Comparison of ENCODE assay signal across 13 mouse cellular contexts in the genomic region with DNA sequence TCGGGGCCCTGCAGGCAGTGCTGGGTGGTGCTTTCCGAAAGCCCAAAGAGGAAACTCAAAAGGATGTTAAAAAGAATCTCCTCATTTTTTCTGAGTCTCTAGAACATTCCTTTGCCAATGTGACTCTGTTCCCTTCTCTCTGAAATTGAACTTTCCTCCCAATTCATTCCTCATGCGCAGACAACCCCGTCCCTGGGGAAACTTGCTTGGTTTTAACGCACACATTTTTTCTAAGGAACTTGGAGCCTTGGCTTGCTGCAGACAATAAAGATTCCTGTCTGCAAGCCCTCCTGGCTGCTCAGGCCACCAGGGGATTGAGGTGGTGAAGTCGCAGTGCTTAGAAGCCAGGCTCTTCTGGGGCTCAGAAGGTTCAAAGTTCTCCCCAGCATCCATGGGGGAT.
DNase-seq lines count a peak whose midpoint lies in the region; ATAC-seq and TF ChIP-seq lines count a peak whose summit lies in the region.
"Had no signal": no experiment of that assay in that cellular context is flagged by ENCODE, and none has a peak within 500 bp of the region (broad histone marks: within the 10 kb centered on the region; RNA-seq: fewer than 3 reads in every experiment).

No protein-coding gene starts in this region.

- peak overlapping the region; percentile 72 for H3K27ac ChIP-seq in heart, embryonic 11.5 days (ENCODE audit: low read depth, low read length)
- peak overlapping the region; percentile 71; the same call in 1 of the 2 replicates for H3K27ac ChIP-seq in embryonic facial prominence, embryonic 10.5 days (replicated peaks)
- peak overlapping the region; percentile 82 for H3K27ac ChIP-seq in limb, embryonic 12.5 days
- H3K27ac ChIP-seq in layer of hippocampus, adult 2 months = no peak overlapping the region; the same call in 1 of the 2 replicates
- H3K27ac ChIP-seq: gastrocnemius, adult 2 months; macrophage; neural tube, embryonic 12.5 days had no signal

- no peaks in the 10 kb centered on the region for H3K27me3 ChIP-seq in heart, embryonic 11.5 days (ENCODE audit: control insufficient read depth, insufficient read depth, low read length)
- H3K27me3 ChIP-seq in embryonic facial prominence, embryonic 10.5 days (replicated peaks; ENCODE audit: low read depth, poor library complexity, severe bottlenecking) = no peaks in the 10 kb centered on the region
- H3K27me3 ChIP-seq in limb, embryonic 12.5 days = no peaks in the 10 kb centered on the region
- H3K27me3 ChIP-seq: neural tube, embryonic 12.5 days had no signal

- intact Hi-C loops in heart, postnatal 14 days (cut with DNase I) = no loop called here

- no peak overlapping the region for H3K4me2 ChIP-seq in heart, embryonic 11.5 days
- H3K4me2 ChIP-seq in limb, embryonic 12.5 days = no peak overlapping the region
- H3K4me2 ChIP-seq: neural tube, embryonic 12.5 days had no signal

- WGBS in heart, embryonic 11.5 days (ENCODE audit: insufficient replicate concordance) = 61% methylated on average over 6 of the region's 6 CpGs
- WGBS in embryonic facial prominence, embryonic 10.5 days = 55% methylated on average over 6 of the region's 6 CpGs
- WGBS in limb, embryonic 12.5 days = 34% methylated on average over 6 of the region's 6 CpGs

- ATAC-seq in heart, embryonic 11.5 days (replicated peaks; ENCODE audit: insufficient number of reproducible peaks, low FRiP score, low TSS enrichment) = no peak
- no peak for ATAC-seq in limb, embryonic 12.5 days (ENCODE audit: insufficient number of reproducible peaks, insufficient read depth, low FRiP score, low TSS enrichment, low read depth)
- ATAC-seq: CD4-positive, CD25-positive, alpha-beta regulatory T cell, adult 4 months had no signal

- no peak overlapping the region for H3K4me3 ChIP-seq in heart, embryonic 11.5 days (ENCODE audit: low read depth, low read length)
- H3K4me3 ChIP-seq in embryonic facial prominence, embryonic 10.5 days = no peak overlapping the region
- H3K4me3 ChIP-seq in limb, embryonic 12.5 days (replicated peaks) = no peak overlapping the region
- H3K4me3 ChIP-seq in layer of hippocampus, adult 2 months = no peak overlapping the region
- H3K4me3 ChIP-seq: gastrocnemius, adult 2 months; neural tube, embryonic 12.5 days had no signal

- H3K9ac ChIP-seq in heart, embryonic 11.5 days (ENCODE audit: low read depth, low read length) = no peak overlapping the region
- H3K9ac ChIP-seq in limb, embryonic 12.5 days (replicated peaks) = no peak overlapping the region; the same call in 1 of the 2 replicates
- H3K9ac ChIP-seq: neural tube, embryonic 12.5 days had no signal

- no peak for TF ChIP-seq CTCF in layer of hippocampus, adult 2 months (conservative IDR thresholded peaks at IDR 0.05)

- DNase-seq in heart, postnatal 14 days = no peak
- DNase-seq in kidney, postnatal 14 days = peak; percentile 20
- DNase-seq in kidney, postnatal 36 days = no peak
- DNase-seq in embryonic facial prominence, embryonic 10.5 days (ENCODE audit: low spot score) = no peak
- no peak for DNase-seq in layer of hippocampus, adult 2 months (ENCODE audit: low spot score in 2 of 2)
- DNase-seq in retina, embryonic 14.5 days (ENCODE audit: low spot score) = no peak
- DNase-seq: gastrocnemius, adult 2 months; right cerebral cortex, postnatal 25 days had no signal

- no peaks in the 10 kb centered on the region for H3K9me3 ChIP-seq in heart, embryonic 11.5 days (replicated peaks; ENCODE audit: control insufficient read depth, low read length)
- no peaks in the 10 kb centered on the region for H3K9me3 ChIP-seq in embryonic facial prominence, embryonic 10.5 days
- H3K9me3 ChIP-seq in limb, embryonic 12.5 days = no peaks in the 10 kb centered on the region
- H3K9me3 ChIP-seq: neural tube, embryonic 12.5 days had no signal

- H3K36me3 ChIP-seq in heart, embryonic 11.5 days (ENCODE audit: control insufficient read depth, insufficient read depth, low read length) = no peaks in the 10 kb centered on the region
- H3K36me3 ChIP-seq in embryonic facial prominence, embryonic 10.5 days (replicated peaks) = peaks cover 15% of the 10 kb centered on the region
- H3K36me3 ChIP-seq in limb, embryonic 12.5 days = 0 out of 2 replicates have a peak, but pooled peaks cover 7% of the 10 kb centered on the region
- H3K36me3 ChIP-seq: neural tube, embryonic 12.5 days had no signal

- H3K4me1 ChIP-seq in heart, embryonic 11.5 days (ENCODE audit: control insufficient read depth, insufficient read depth, low read length) = peaks cover 33% of the 10 kb centered on the region
- H3K4me1 ChIP-seq in embryonic facial prominence, embryonic 10.5 days = peaks cover 48% of the 10 kb centered on the region
- H3K4me1 ChIP-seq in limb, embryonic 12.5 days (replicated peaks) = peaks cover 64% of the 10 kb centered on the region
